Mouse (Mus musculus) hindbrain, embryonic 13.5 days (tissue): ENCODE measurements around the gene Inpp5b. TPM values are rescaled to one million over a fixed set of nuclear protein-coding genes. Genes with fewer than 3 reads are reported as not detected.

Source experiments
- ATAC-seq: fragments of 200-750 bp; cut with Nextera tagmentation; 2 replicates; pipeline ENCODE4 v1.8.0; 2017; ENCODE audit warnings: moderate TSS enrichment; ENCODE audit not compliant: low FRiP score
- H3K27ac ChIP-seq: fragments of 300-500 bp; sonication (generic); 2 replicates; pipeline ENCODE4 v1.5.1; 2015; ENCODE audit warnings: inconsistent platforms, mild to moderate bottlenecking, moderate library complexity
- H3K27me3 ChIP-seq: fragments of 300-500 bp; sonication (generic); 2 replicates; pipeline ENCODE4 v1.6.1; 2015; ENCODE audit warnings: mild to moderate bottlenecking, inconsistent platforms
- H3K36me3 ChIP-seq: fragments of 300-500 bp; sonication (generic); 2 replicates; pipeline ENCODE4 v1.6.1; 2015; ENCODE audit warnings: mild to moderate bottlenecking, inconsistent platforms
- H3K4me1 ChIP-seq: fragments of 300-500 bp; sonication (generic); replicated peaks from 2 replicates; pipeline ENCODE4 v1.6.1; 2015; ENCODE audit warnings: inconsistent platforms
- H3K4me2 ChIP-seq: fragments of 300-500 bp; sonication (generic); 2 replicates; pipeline ENCODE4 v1.6.1; 2015; ENCODE audit warnings: inconsistent platforms, mild to moderate bottlenecking, moderate library complexity
- H3K4me3 ChIP-seq: fragments of 300-500 bp; sonication (generic); 2 replicates; pipeline ENCODE4 v1.5.1; 2015; ENCODE audit warnings: mild to moderate bottlenecking, inconsistent platforms
- H3K9ac ChIP-seq: fragments of 300-500 bp; sonication (generic); 2 replicates; pipeline ENCODE4 v1.6.1; 2015; ENCODE audit warnings: mild to moderate bottlenecking, inconsistent platforms
- H3K9me3 ChIP-seq: fragments of 300-500 bp; sonication (generic); 2 replicates; pipeline ENCODE4 v1.6.1; 2016; ENCODE audit warnings: inconsistent platforms
- WGBS: fragments of 180-500 bp; shearing (Covaris S2); methylation state at CpG from one replicate; pipeline ENCODE4 v1.1.7; 2015; 5-methylcytosine and 5-hydroxymethylcytosine counted together
- polyA plus RNA-seq: library from polyadenylated mRNA; unstranded; fragments of >200 nt; fragmentation: Nextera tagmentation; extraction: Ambion mirVana; gene quantifications from 2 replicates; pipeline ENCODE4 v1.2.1, GENCODE M21; 2015

Inpp5b gene
- polyA plus RNA-seq, 1 experiment from 2014 or later = 24.5 TPM

GRCm38 (mm10) chr4:124773995-124774394 is 32.3 kb downstream of the Inpp5b start:
- Histone ChIP-seq H3K36me3 (peaks cover 10% of the 10 kb centered on the region), H3K9ac (no peak overlapping the region), H3K27ac (no peak overlapping the region), H3K4me1 (no peaks in the 10 kb centered on the region), H3K9me3 (no peaks in the 10 kb centered on the region), H3K4me3 (no peak overlapping the region), H3K27me3 (no peaks in the 10 kb centered on the region), H3K4me2 (no peak overlapping the region)
- WGBS = 91% methylated on average over 6 of the region's 6 CpGs
- no peak for ATAC-seq

GRCm38 (mm10) chr4:124774429-124774828 is 32.8 kb downstream of the Inpp5b start:
- no peak for ATAC-seq
- Histone ChIP-seq H3K36me3 (peaks cover 15% of the 10 kb centered on the region), H3K4me1 (no peaks in the 10 kb centered on the region), H3K27me3 (no peaks in the 10 kb centered on the region), H3K9me3 (no peaks in the 10 kb centered on the region), H3K4me3 (no peak overlapping the region), H3K9ac (no peak overlapping the region), H3K4me2 (no peak overlapping the region), H3K27ac (no peak overlapping the region)
- WGBS = 76% methylated on average over 2 of the region's 2 CpGs

- 96% methylated on average over 7 of the region's 7 CpGs for WGBS
- Histone ChIP-seq H3K36me3 (peaks cover 81% of the 10 kb centered on the region), H3K9ac (no peak overlapping the region), H3K27ac (no peak overlapping the region), H3K9me3 (no peaks in the 10 kb centered on the region), H3K4me2 (no peak overlapping the region), H3K27me3 (no peaks in the 10 kb centered on the region), H3K4me3 (no peak overlapping the region), H3K4me1 (no peaks in the 10 kb centered on the region)
- no peak for ATAC-seq
Observed at GRCm38 (mm10) chr4:124781361-124781760, 39.7 kb downstream of the Inpp5b start.

- Histone ChIP-seq H3K9ac (no peak overlapping the region), H3K4me2 (no peak overlapping the region), H3K27me3 (no peaks in the 10 kb centered on the region), H3K4me1 (no peaks in the 10 kb centered on the region), H3K4me3 (no peak overlapping the region), H3K9me3 (no peaks in the 10 kb centered on the region), H3K27ac (no peak overlapping the region), H3K36me3 (peaks cover 89% of the 10 kb centered on the region)
- no peak for ATAC-seq
- 93% methylated on average over 8 of the region's 8 CpGs for WGBS
Observed at GRCm38 (mm10) chr4:124782395-124782794, 40.7 kb downstream of the Inpp5b start.

GRCm38 (mm10) chr4:124783937-124784336 is 42.3 kb downstream of the Inpp5b start:
- H3K9me3 ChIP-seq = no peaks in the 10 kb centered on the region
- ATAC-seq = no peak
- no peak overlapping the region for H3K4me3 ChIP-seq

GRCm38 (mm10) chr4:124790013-124790412 is 48.4 kb downstream of the Inpp5b start:
- Histone ChIP-seq H3K36me3 (peaks cover 96% of the 10 kb centered on the region), H3K4me2 (no peak overlapping the region)
- ATAC-seq = no peak

More at GRCm38 (mm10) chr4:124783937-124784336, 42.3 kb downstream of the Inpp5b start:
- no peak overlapping the region for H3K27ac ChIP-seq
- H3K4me1 ChIP-seq = no peaks in the 10 kb centered on the region
- no peak overlapping the region for H3K9ac ChIP-seq
- no peak overlapping the region for H3K4me2 ChIP-seq
- peaks cover 93% of the 10 kb centered on the region for H3K36me3 ChIP-seq
- WGBS = 89% methylated on average over 8 of the region's 8 CpGs
- no peaks in the 10 kb centered on the region for H3K27me3 ChIP-seq

GRCm38 (mm10) chr4:124792114-124792513 is 50.5 kb downstream of the Inpp5b start:
- Histone ChIP-seq H3K36me3 (peaks cover 91% of the 10 kb centered on the region), H3K27me3 (no peaks in the 10 kb centered on the region), H3K27ac (no peak overlapping the region), H3K4me2 (no peak overlapping the region), H3K4me3 (no peak overlapping the region), H3K9ac (no peak overlapping the region), H3K4me1 (no peaks in the 10 kb centered on the region), H3K9me3 (no peaks in the 10 kb centered on the region)
- no peak for ATAC-seq
- WGBS = 88% methylated on average over 8 of the region's 8 CpGs

More at GRCm38 (mm10) chr4:124790013-124790412, 48.4 kb downstream of the Inpp5b start:
- 84% methylated on average over 4 of the region's 4 CpGs for WGBS
- no peak overlapping the region for H3K27ac ChIP-seq
- H3K9me3 ChIP-seq = no peaks in the 10 kb centered on the region
- no peak overlapping the region for H3K9ac ChIP-seq
- no peaks in the 10 kb centered on the region for H3K4me1 ChIP-seq
- H3K4me3 ChIP-seq = no peak overlapping the region
- H3K27me3 ChIP-seq = no peaks in the 10 kb centered on the region

- 90% methylated on average over 8 of the region's 8 CpGs for WGBS
- H3K27ac ChIP-seq = no peak overlapping the region
- H3K9ac ChIP-seq = no peak overlapping the region
- H3K36me3 ChIP-seq = peaks cover 87% of the 10 kb centered on the region
- no peaks in the 10 kb centered on the region for H3K9me3 ChIP-seq
- H3K4me3 ChIP-seq = no peak overlapping the region
- no peak overlapping the region for H3K4me2 ChIP-seq
- H3K4me1 ChIP-seq = 0 out of 2 replicates have a peak, but pooled peaks cover 1% of the 10 kb centered on the region
- no peaks in the 10 kb centered on the region for H3K27me3 ChIP-seq
- ATAC-seq = no peak
Observed at GRCm38 (mm10) chr4:124796141-124796540, 54.5 kb downstream of the Inpp5b start.

GRCm38 (mm10) chr4:124796913-124797312 is 55.3 kb downstream of the Inpp5b start:
- 98% methylated on average over 2 of the region's 2 CpGs for WGBS
- H3K27me3 ChIP-seq = no peaks in the 10 kb centered on the region
- H3K4me2 ChIP-seq = no peak overlapping the region
- ATAC-seq = no peak
- no peak overlapping the region for H3K27ac ChIP-seq
- H3K4me1 ChIP-seq = peaks cover 7% of the 10 kb centered on the region
- H3K4me3 ChIP-seq = no peak overlapping the region
- peaks cover 80% of the 10 kb centered on the region for H3K36me3 ChIP-seq
- no peaks in the 10 kb centered on the region for H3K9me3 ChIP-seq
- H3K9ac ChIP-seq = no peak overlapping the region

GRCm38 (mm10) chr4:124801552-124802308 is 60.1 kb downstream of the Inpp5b start, which contains the start of gene Mtf1:
Gene Mtf1, plus strand, starts transcription at chr4:124802104.
- 2% methylated on average over 21 of the region's 21 CpGs for WGBS
- H3K4me1 ChIP-seq = peaks cover 19% of the 10 kb centered on the region
- peak within 1 kb of the TSS; percentile 96 for H3K27ac ChIP-seq
- peak; percentile 85 for ATAC-seq
- no peaks in the 10 kb centered on the region for H3K27me3 ChIP-seq
- H3K36me3 ChIP-seq = peaks cover 59% of the 10 kb centered on the region
- H3K9ac ChIP-seq = peak within 1 kb of the TSS; percentile 88
- peak within 1 kb of the TSS; percentile 86 for H3K4me3 ChIP-seq
- peak within 1 kb of the TSS; percentile 90 for H3K4me2 ChIP-seq
- no peaks in the 10 kb centered on the region for H3K9me3 ChIP-seq

GRCm38 (mm10) chr4:124802309-124803260 is 60.9 kb downstream of the Inpp5b start:
- Histone ChIP-seq H3K27me3 (no peaks in the 10 kb centered on the region), H3K27ac (peak overlapping the region; percentile 96), H3K4me1 (peaks cover 26% of the 10 kb centered on the region), H3K4me2 (peak overlapping the region; percentile 90), H3K9ac (peak overlapping the region; percentile 88), H3K9me3 (no peaks in the 10 kb centered on the region), H3K36me3 (peaks cover 64% of the 10 kb centered on the region), H3K4me3 (peak overlapping the region; percentile 86)
- WGBS = 2% methylated on average over 53 of the region's 53 CpGs
- ATAC-seq = peak; percentile 100

- Histone ChIP-seq H3K4me3 (peak overlapping the region; percentile 86), H3K9ac (peak overlapping the region; percentile 88), H3K4me2 (peak overlapping the region; percentile 90), H3K4me1 (peaks cover 28% of the 10 kb centered on the region), H3K27ac (no peak overlapping the region), H3K9me3 (no peaks in the 10 kb centered on the region), H3K36me3 (peaks cover 61% of the 10 kb centered on the region), H3K27me3 (no peaks in the 10 kb centered on the region)
- WGBS = 85% methylated on average over 6 of the region's 6 CpGs
- ATAC-seq = no peak
Observed at GRCm38 (mm10) chr4:124803406-124803805, 61.8 kb downstream of the Inpp5b start.
